Mouse (Mus musculus): ENCODE data around the gene Tinagl1.

Gene Tinagl1

DNA sequence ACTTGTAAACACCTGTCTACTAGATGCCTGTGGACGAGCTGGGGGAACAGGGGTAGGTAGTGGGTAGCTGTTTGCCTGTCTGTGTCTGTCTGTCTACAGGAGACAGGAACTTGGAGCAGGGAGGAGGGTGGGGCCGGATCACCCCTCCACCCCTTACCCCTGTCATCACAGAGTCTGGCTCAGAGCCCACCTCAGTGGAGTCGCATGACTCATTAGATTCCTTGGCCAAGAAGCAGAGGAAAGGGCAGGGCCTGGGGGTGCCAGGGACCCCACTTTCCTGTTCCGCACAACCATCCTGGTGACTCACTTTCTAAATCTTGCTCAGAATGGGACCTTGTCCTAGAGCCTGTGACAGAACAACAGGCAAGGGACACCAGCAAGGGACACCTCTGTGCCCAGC, 2.2 kb upstream of the Tinagl1 start:
- peak; percentile 77 to 83 for DNase-seq

DNA sequence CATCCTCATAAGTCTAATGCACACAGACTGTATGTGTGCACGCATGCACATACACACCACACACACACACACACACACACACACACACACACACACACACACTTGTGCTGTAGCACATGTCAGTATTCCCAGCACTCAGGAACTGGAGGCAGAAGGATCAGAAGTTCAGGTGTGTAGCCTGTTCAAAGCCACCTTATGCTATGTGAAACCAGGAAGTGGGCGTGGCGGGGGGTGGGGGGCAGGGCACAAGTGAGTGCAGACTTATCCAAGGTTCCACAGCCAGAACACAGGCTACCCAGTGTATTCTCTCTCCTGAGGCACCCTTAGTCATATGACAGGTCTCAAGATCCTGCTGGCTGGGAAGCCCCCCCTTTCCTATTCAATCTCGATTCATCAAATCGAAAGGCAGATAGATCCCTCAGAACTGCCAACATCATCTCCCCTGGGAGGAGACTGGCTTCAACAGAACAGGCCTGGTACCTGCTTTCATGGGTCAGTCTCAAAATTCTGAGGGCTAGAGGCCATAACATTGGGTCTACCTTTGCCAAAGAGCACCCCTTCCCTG, 1.3 kb upstream of the Tinagl1 start:
- no peak for DNase-seq

DNA sequence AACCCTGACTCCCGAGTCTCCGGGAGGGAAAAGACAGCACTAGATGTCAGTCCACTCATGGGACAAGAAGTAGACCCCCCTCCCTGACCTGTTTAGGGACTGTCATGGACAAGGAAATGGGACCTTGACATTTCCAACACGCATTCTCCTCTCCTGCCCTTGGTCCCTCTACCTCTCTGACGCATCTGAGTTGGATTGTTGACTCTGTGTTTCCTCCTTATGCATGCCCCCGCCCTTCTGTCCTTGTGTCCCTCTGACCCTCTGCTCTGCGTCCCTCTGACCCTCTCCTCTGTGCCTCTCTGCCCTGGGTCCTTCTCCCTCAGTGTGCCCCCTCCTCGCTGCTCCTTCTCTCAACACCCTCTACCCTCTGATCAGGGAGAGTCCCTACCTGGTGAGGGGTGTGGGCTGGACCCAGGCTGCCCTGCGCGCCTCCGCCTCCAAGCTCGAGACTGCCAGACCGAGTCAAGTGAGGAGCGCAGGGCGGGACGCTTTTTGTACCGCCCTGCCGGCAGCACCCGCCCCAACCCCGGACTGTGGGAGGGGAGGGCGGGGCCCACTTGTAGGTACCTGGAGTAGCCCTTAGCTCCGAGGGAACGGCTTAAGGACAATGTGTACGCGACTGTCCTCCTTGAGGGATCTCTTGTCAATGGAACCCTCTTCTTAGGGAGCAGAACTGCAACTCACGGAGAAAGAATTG, 439 bp downstream of the Tinagl1 start:
- DNase-seq = peak; percentile 85 to 92

DNA sequence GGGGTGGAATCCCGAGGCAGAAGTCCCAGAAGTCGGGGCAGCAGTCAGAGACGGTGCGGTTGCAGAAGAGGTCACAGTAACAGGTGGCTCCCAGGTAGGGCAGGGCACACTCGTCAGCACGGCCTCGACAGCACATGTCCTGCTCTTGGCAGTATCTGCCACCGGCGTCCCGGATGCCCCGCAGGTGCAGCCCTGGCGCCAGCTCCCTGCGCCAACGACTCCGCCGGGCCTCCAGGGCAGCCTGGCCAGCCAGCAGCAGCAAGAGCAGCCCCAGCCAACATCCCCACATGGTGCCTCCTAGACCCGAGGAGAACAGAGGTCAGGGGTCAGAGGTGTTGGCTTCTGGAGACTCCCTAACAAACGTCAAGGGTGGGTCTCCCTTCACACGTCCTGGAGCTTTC, 1.0 kb downstream of the Tinagl1 start:
- no peak for DNase-seq

DNA sequence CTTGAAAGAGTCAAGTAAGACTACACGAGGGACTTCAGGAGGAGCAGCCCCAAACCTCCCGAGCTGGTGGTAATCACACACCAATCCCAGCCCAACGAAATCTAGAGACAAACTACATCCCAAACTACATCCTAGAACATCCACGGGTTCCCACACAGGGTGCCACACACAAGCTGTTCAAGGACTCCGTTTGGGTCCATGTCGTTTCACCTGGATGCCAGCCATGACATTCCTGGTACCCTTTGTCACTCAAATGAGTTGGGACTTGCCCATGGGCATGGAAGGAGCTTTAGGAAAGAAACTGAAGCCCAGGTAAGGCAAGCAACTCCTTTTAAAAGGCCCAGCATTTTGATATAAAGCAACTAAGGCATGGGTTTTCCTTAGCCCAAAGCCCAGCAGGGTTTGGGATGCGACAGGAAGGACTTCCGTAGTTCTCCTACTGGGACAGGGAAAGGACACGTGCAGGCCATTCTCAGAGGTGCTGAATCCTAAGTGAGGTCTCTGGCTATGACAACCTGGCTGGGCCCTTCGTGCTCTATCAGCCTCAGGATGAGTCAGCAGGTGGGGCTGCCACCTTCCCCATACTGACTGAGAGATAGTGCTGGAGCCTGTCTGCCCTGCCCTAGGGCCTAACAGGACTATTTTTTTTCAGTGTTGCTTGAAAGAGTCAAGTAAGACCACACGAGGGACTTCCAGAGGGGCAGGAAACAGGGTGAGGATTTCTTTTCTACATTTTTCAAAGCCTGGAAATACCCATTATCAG, 1.7 kb downstream of the Tinagl1 start:
- no peak for DNase-seq

DNA sequence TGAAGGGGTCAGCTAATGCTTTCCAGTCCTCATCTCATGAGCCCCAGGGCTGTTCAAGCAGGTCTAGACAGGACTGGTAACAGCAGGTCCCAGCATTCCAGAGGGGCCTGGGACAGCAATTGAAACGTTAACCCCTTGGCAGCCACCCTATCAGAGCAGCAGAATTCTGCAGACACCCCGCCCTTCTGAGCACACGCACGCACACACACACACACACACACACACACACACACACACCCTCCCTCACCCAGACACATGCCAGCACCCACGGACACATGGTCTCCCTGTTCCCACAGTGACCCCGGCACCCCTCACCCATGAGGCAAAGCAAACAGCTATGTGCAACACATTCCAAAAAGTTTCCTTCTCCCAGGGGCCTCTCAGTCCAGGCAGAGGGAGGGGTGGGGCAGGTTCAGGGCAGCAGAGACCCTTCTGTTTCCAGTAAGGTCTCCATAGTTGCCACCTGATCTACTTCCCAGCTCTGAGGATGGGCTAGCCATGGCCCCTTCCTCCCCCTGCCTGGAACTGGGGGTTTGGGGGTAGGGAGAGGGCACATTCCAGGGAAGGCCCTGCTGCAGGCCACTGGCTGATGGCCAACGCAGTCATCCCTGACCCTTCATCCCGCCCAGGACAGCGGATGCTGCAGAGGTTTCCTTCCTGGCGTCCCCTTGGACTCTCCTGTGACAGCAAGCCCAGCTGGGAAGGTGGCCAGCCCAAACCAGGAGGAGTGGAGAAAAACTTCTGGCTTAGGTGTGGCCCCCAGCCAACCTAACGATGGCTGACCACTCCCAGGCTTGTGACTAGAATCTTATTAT, 2.8 kb downstream of the Tinagl1 start:
- DNase-seq = peak; percentile 78 to 88

DNA sequence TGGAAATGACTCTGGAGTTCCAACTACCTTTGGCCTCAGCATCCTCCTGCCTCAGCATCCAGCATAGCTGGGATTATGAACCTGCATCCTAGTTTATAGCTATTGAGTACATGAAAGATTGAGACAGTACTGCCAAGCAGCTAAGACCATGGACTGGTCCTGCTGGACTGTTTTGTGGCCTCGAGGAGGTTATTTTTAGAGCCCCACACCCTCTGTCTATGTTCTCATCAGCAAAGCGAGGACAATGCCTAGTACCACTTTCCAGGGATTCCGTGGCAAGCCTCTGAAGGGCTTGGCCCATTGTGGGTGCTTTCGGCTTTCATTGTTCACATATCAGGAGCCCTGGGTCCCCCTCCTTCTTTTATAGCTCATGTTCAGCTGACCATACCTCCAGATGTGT, 4.6 kb downstream of the Tinagl1 start:
- no peak for DNase-seq

DNA sequence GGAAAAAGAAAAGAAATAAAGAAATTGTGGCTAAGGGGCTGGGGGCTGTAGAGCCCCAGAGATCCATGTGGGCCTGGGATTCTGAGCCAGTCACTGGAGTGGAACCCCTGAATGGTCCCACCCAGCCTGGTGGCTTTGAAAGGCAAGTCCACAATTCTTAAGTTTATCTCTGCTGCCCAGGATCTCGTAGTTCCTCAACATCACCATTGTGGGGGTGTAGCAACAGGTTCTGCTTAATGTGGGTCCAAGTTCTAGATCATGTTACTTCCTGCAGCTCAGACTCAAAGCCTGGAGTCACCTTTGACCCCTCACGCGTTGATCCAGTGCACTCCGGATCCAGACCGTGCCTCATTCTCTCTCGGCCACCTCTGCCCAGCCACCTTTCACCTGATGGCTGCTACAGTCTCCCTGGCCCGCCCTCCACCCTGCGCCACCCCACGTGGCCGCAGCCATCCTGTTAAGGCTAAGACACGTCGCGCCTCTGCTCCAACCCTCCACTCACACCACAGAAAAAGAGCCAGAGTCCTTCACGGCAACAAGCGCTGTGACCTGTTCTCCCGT, 5.4 kb downstream of the Tinagl1 start:
- no peak for DNase-seq

DNA sequence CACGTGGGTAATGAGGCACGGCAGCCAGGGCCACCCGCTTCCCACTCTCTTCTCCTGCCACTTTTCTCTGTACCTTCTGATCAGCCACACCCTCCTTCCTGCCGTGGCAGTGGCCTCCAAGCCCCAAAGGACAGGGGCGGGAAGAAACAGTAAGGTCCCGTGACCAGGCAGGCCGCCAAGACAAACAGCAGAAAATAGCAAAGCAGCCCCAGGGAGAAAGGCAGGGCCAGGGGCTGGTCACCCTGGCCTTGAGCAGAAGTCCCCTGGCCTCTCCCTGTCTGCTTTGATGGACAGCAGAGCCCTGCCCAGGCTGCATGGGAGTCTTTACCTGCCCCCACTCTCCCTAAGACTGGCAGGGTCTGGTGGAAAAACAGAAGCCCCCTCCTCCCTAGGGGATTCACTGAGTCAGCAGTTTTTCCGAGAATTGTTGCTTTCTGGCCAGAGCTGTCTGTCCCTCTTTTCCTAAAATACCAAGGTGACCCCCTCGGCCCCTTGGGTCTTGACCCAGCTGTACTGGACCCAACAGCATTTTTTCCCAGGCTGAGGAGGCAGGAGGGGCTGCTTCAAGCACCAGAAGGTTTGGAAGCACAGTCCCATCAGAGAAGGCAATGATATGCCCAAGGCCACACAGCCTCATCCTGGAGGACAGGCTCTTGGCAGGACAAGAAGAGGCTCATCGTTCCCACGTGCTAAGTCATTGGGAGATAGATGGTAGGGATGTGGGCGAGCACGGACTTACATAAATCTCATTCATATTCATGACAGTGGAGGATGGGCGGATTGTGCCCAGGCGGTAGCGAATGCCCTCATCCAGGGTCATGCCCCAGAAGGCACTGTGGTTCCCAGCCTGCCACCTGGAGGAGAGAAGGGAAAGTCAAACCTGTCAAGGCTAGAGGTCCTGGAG, 6.4 kb downstream of the Tinagl1 start:
- peak; percentile 91 to 94 for DNase-seq

DNA sequence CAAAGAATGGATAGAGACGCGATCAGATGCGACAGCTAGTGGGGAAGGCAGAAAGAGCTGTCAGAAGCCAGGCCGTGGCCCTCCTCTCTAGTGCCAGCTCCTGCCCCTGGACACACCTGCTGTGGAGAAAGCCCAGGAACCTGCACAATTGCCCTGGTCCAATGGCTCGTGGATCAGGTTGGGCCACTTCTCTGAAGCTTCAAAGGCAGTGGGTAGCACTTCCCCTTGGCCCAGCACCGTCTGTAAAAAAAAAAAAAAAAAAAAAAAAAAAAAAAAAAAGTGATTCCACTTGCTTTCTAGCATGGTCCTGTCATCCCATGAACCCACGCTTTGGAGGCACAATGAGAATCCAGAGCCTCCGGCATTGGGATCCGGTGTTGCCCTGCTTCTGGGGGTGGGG, 7.1 kb downstream of the Tinagl1 start:
- DNase-seq = peak in 1 of 2 experiments; percentile 69

DNA sequence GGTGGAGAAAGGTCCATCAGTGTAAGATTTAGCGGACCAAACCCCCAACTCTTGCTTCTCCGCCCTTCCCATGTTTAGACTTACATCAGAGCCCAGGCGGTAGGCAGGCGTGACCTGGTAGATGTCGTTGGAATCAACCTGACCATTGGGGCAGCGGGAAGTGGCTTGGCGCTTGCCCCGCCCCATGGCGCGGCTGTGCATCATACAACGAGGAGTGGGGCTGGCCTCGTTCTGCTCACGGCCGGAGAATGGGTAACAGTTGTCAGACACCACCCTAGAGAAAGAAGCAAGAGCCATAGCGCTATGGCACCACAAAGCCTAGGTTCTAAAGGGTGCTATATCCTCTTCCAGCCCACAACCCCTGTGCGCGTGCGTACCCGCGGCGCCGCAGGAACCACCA, 7.6 kb downstream of the Tinagl1 start:
- DNase-seq = no peak

DNA sequence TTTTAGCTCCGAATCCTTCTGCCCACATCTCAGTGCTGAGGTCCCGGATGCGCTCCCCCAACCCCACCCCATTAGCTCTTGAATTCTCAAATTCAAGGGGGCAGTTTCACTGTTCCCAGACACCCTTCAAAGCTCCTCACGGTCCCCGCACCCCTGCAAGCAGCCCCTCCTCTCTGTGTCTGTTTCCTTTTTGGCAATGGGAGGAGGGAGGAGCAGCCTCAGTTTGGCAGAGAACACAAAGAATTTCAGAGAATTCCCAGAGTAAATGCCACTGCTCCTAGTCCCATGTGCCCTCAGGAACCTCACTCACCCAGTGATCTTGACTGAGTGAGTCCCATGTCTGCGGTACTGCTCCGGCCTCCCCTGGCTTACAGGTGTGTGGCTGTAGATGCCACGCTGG, 8.3 kb downstream of the Tinagl1 start:
- no peak for DNase-seq

DNA sequence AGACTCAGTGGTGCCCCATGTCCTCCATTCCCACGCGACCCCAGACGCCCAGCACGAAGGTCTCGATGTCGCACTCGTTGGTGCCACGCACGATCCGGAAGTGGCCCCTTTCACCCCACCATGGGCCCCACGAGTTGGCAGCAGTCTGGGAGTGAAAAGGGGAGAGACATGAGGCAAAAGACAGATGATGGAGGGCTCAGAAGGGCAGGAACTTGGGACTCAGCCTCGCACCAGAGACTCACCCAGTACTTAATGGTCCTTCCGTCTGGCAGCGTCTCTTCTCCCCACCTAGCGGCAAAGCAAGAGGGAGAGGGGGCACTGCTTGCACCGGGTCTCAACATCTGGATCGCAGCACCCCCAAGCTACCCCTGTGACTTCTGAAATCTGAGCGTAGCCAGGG, 8.9 kb downstream of the Tinagl1 start:
- DNase-seq = no peak

DNA sequence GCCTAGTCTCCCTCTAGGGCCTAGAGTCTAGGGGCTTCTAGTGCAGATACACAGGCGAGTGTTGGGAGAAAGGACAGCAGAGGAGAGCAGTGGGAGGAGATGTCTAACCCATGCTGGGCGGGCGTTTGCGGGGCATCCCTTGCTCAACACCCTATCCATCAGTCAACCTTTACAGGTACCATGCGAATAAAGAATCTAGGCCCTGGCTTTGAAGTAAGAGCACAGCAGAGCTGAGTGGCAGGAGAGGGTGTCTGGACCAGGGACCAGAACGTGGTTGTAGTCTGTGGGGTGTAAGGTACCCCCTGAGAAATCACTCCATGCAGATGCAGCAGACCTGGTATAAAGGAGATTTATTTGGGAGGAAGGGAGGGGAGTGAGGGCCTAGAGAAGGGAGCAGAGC, 10.8 kb downstream of the Tinagl1 start:
- no peak for DNase-seq

DNA sequence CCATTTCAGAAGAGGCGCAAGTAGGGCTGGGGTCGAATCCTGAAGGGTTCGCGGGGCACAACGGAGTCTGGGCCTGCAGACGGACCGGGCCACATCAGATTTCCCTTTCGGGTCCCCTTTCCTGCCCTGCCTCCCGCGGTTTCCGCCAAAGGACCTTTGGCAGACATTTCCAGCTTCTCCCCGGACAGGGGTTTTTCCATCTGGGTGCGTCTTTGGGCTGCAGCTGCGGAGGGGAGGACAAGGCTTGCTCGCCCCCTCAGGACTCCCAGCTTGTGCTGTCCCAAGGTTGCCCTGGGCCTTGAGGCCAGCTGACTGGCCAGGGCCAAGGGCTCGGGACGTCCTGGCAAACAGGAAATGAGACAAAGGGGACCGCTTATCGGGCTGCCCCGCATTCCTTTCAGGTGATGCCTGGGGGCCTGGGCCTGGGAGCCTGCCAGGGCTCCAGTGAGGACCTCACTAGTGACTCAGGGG, 11.5 kb downstream of the Tinagl1 start:
- DNase-seq = peak; percentile 72 to 86

DNA sequence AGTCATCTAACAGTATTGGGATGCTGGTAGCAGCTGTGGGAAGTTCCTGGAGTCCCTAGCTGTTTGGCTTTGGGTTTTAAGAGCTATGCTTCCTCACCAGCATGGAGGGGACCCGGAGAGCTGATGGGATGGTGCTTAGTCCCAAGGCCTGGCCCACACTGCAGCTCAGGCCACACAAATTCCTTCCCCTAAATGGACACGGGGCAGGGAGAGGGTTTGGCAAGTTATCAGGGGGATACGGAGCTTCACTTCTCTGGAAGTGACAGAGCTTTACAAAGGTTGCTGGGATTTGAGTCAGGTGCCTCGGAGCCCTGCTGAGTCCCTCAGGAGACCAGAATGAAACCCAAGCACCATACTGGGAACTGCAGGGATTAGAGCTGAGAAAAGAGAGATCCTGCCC, 13.6 kb downstream of the Tinagl1 start:
- no peak for DNase-seq

DNA sequence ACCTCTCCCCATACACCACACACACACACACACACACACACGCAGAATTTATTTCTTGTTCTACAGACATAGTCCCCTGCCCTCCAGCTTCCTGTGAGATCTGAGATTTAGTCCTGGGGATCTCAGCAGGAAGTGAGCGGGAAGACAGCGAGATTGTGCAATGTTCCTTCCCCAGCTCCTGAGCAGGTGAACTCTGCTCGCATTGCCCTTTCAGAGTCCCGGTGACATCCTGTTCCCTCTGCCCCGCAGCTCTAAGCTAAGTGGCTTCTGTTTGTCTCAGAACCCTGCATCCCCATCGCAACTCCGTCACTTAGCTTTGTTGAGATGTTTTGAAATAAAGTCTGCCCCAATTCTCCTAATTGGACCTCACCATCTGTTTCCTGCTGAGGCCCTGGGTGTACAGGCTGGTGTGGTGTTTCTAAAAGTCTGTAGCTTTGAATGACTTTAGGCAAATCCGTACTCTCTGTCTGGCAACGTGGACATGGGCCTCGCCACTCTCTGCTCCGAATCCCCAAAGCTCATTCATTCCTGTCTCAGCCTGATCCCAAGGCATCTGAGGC, 18.0 kb downstream of the Tinagl1 start:
- no peak for DNase-seq

DNA sequence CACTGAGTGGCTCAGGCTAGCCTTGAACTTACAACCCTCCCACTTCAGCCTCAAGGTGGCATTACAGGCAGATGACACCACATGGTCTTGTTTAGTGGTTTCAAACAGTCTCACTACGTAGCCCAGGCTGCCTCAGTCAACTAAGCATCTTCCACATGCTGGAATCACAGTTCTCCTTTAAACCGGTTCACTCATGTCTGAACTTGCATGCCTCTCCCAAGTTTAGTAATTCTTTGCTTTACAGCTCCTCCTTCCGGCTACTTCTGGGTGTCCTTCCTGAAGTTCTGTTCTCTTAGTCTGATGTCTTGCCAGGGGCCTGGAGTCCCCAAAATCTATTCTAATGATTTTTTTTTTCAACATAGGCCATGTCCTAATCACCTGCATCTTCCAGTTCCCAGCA, 20.7 kb downstream of the Tinagl1 start:
- no peak for DNase-seq

DNA sequence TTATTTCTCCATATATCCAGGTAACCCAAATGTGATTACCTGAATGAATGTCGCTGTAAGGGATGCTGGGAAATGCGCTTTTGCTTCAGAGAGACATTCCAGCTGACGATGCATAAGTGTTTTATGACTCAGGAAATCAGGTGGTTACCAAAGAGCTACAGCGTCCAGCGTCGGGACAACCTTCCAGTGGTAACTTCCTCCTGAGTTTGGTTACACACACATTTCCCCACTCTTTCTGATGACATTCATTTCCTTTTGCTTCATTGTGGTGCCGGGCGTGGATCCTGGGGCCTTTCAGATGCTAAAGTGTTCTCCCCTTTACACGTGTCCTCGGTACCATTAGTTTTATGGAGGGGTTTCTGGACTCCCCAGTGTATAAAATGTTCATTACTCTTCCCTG, 26.5 kb downstream of the Tinagl1 start:
- no peak for DNase-seq

DNA sequence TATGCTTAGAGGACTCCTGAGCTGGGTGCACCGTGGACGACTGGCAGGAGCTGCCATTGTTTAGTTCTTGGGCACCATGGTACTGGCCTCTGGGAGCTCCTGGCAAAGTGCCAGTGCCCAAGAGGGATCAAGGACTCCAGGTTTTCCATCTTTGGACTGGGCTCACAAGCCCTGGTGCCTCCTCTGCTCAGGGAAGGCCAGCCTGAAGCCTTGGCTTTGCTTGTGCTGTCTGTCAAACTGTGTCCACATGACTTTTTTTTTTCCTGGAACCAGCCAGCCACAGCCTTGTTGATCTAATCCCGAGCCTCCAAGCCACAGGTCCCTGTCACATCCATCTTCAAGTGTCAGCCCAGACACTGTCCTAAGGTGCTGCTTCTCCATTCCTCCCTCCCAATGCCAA, 33.1 kb downstream of the Tinagl1 start:
- DNase-seq = no peak

DNA sequence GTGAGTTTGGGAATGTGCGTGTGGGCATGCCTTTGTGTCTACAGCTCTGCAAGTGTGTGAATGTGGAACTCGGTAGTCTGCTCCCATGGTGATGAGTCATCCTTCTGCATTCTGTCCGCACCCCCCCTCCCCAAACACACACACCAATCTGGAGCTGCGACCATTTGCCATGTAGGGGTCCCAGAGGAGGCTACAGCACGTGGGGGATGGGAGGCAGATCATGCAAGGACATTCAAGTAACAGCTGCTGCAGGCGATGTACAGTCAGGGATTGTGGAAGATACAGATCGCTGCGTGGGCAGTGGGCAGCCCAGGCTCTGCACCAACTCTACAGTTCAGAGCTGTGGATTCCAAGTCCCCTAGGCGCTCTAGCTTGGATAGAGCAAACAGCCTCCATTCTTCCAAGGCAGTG, 33.9 kb downstream of the Tinagl1 start:
- DNase-seq = no peak

DNA sequence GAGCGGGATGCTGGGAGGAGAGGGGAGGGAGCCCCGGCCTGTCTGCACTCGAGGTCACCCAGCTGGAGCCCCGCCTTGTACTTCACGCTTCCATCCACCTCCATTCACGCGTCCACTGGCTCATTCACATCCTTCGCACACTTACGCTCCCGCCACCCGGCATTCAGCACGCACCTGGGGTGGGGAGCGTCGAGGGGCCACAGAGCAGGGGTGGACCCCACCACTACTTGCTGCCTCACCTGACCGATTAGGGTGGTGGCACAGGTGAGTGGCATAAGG, 35.8 kb downstream of the Tinagl1 start, which contains the start of gene Hcrtr1:
Hcrtr1 (minus strand) TSS at position 146 of the 279 bp plus-strand sequence.
- no peak for DNase-seq

Measured in lung, postnatal 4 days (tissue).